Mouse (Mus musculus) forebrain, embryonic 10.5 days (tissue): ENCODE data around the gene Ankrd33. TPM values are rescaled to one million over a fixed set of nuclear protein-coding genes. Genes with fewer than 3 reads are reported as not detected.

Experiments used
- DNase-seq: peaks from one replicate; pipeline ENCODE4 v3.0.0-alpha.2; 2017; ENCODE audit warnings: low spot score; ENCODE audit errors: extremely low spot score
- H3K27ac ChIP-seq: fragments of 300-500 bp; sonication (generic); 2 replicates; pipeline ENCODE4 v1.5.1; 2016; ENCODE audit warnings: mild to moderate bottlenecking
- H3K27me3 ChIP-seq: fragments of 300-500 bp; sonication (generic); 2 replicates; pipeline ENCODE4 v1.6.1; 2016; ENCODE audit warnings: mild to moderate bottlenecking; ENCODE audit not compliant: poor library complexity, severe bottlenecking
- H3K36me3 ChIP-seq: fragments of 300-500 bp; sonication (generic); replicated peaks from 2 replicates; pipeline ENCODE4 v1.6.1; 2016; ENCODE audit warnings: mild to moderate bottlenecking, moderate library complexity
- H3K4me1 ChIP-seq: fragments of 300-500 bp; sonication (generic); 2 replicates; pipeline ENCODE4 v1.6.1; 2016
- H3K4me3 ChIP-seq: fragments of 300-500 bp; sonication (generic); 2 replicates; pipeline ENCODE4 v1.5.1; 2016; ENCODE audit warnings: mild to moderate bottlenecking, moderate library complexity
- H3K9me3 ChIP-seq: fragments of 300-500 bp; sonication (generic); 2 replicates; pipeline ENCODE4 v1.6.1; 2016; ENCODE audit warnings: mild to moderate bottlenecking, moderate library complexity
- WGBS: fragments of 180-500 bp; shearing (Covaris S2); methylation state at CpG from one replicate; pipeline ENCODE4 v1.1.7; 2016; 5-methylcytosine and 5-hydroxymethylcytosine counted together
- polyA plus RNA-seq: library from polyadenylated mRNA; unstranded; fragments of >200 nt; fragmentation: Nextera tagmentation; extraction: Ambion mirVana; gene quantifications from 2 replicates; pipeline ENCODE4 v1.2.1, GENCODE M21; 2016

Ankrd33 gene
- not detected in 2 replicates for polyA plus RNA-seq

- Histone ChIP-seq H3K36me3 (no peaks in the 10 kb centered on the region), H3K4me1 (peaks cover 16% of the 10 kb centered on the region), H3K27ac (no peak within 1 kb of the TSS), H3K9me3 (peaks cover 3% of the 10 kb centered on the region; the same call in 1 of the 2 replicates), H3K4me3 (no peak within 1 kb of the TSS), H3K27me3 (peaks cover 19% of the 10 kb centered on the region)
- DNase-seq: no peak
- WGBS: 81% methylated on average over 5 of the region's 5 CpGs
Observed at GRCm38 (mm10) chr15:101115511-101116110, at the start of gene Ankrd33. Gene Ankrd33, plus strand, starts transcription at chr15:101115755.

GRCm38 (mm10) chr15:101066364-101066847 is 49.1 kb upstream of the Ankrd33 start:
- DNase-seq: no peak
- Histone ChIP-seq H3K4me3 (peak overlapping the region; percentile 27), H3K4me1 (peaks cover 98% of the 10 kb centered on the region), H3K27ac (peak overlapping the region; percentile 86), H3K9me3 (no peaks in the 10 kb centered on the region), H3K36me3 (peaks cover 18% of the 10 kb centered on the region; the same call in 1 of the 2 replicates), H3K27me3 (no peaks in the 10 kb centered on the region; the same call in 1 of the 2 replicates)
- 7% methylated on average over 6 of the region's 6 CpGs for WGBS

- H3K27ac ChIP-seq: peak overlapping the region; percentile 86
- H3K4me3 ChIP-seq: peak overlapping the region; percentile 27
- peaks cover 98% of the 10 kb centered on the region for H3K4me1 ChIP-seq
- no peaks in the 10 kb centered on the region for H3K9me3 ChIP-seq
- no peaks in the 10 kb centered on the region; the same call in 1 of the 2 replicates for H3K27me3 ChIP-seq
- peaks cover 18% of the 10 kb centered on the region; the same call in 1 of the 2 replicates for H3K36me3 ChIP-seq
- DNase-seq: peak; percentile 55
- 2% methylated on average over 7 of the region's 9 CpGs for WGBS
Observed at GRCm38 (mm10) chr15:101066920-101067696, 48.4 kb upstream of the Ankrd33 start.

- no peak overlapping the region for H3K4me3 ChIP-seq
- WGBS: 43% methylated on average over 3 of the region's 3 CpGs
- peaks cover 98% of the 10 kb centered on the region for H3K4me1 ChIP-seq
- H3K9me3 ChIP-seq: no peaks in the 10 kb centered on the region
- H3K36me3 ChIP-seq: peaks cover 24% of the 10 kb centered on the region
- H3K27me3 ChIP-seq: no peaks in the 10 kb centered on the region; the same call in 1 of the 2 replicates
- no peak for DNase-seq
- H3K27ac ChIP-seq: peak overlapping the region; percentile 86
Observed at GRCm38 (mm10) chr15:101068029-101068428, 47.5 kb upstream of the Ankrd33 start.

GRCm38 (mm10) chr15:101068671-101069070 is 46.9 kb upstream of the Ankrd33 start:
- Histone ChIP-seq H3K9me3 (no peaks in the 10 kb centered on the region), H3K4me1 (peaks cover 100% of the 10 kb centered on the region), H3K36me3 (peaks cover 28% of the 10 kb centered on the region), H3K27ac (peak overlapping the region; percentile 86; the same call in 1 of the 2 replicates), H3K4me3 (no peak overlapping the region), H3K27me3 (no peaks in the 10 kb centered on the region; the same call in 1 of the 2 replicates)
- 69% methylated on average over 4 of the region's 4 CpGs for WGBS
- DNase-seq: no peak

- no peak overlapping the region for H3K4me3 ChIP-seq
- no peaks in the 10 kb centered on the region for H3K27me3 ChIP-seq
- peaks cover 30% of the 10 kb centered on the region for H3K36me3 ChIP-seq
- 58% methylated on average over 9 of the region's 9 CpGs for WGBS
- H3K4me1 ChIP-seq: peaks cover 100% of the 10 kb centered on the region
- peak overlapping the region; percentile 86 for H3K27ac ChIP-seq
- H3K9me3 ChIP-seq: no peaks in the 10 kb centered on the region
- DNase-seq: no peak
Observed at GRCm38 (mm10) chr15:101069641-101070190, 45.8 kb upstream of the Ankrd33 start.

GRCm38 (mm10) chr15:101070762-101071161 is 44.8 kb upstream of the Ankrd33 start:
- Histone ChIP-seq H3K4me3 (no peak overlapping the region), H3K4me1 (peaks cover 100% of the 10 kb centered on the region)

GRCm38 (mm10) chr15:101072736-101073135 is 42.8 kb upstream of the Ankrd33 start:
- Histone ChIP-seq H3K27me3 (no peaks in the 10 kb centered on the region), H3K36me3 (peaks cover 22% of the 10 kb centered on the region), H3K9me3 (no peaks in the 10 kb centered on the region), H3K27ac (no peak overlapping the region), H3K4me3 (no peak overlapping the region), H3K4me1 (peaks cover 100% of the 10 kb centered on the region)
- no peak for DNase-seq
- 75% methylated on average over 2 of the region's 2 CpGs for WGBS

More at GRCm38 (mm10) chr15:101070762-101071161, 44.8 kb upstream of the Ankrd33 start:
- H3K9me3 ChIP-seq: no peaks in the 10 kb centered on the region
- WGBS: 29% methylated on average over 5 of the region's 5 CpGs
- peak overlapping the region; percentile 77 for H3K27ac ChIP-seq
- DNase-seq: no peak
- no peaks in the 10 kb centered on the region for H3K27me3 ChIP-seq
- peaks cover 25% of the 10 kb centered on the region for H3K36me3 ChIP-seq

GRCm38 (mm10) chr15:101074067-101074466 is 41.5 kb upstream of the Ankrd33 start:
- Histone ChIP-seq H3K27ac (no peak overlapping the region), H3K4me1 (peaks cover 99% of the 10 kb centered on the region), H3K4me3 (no peak overlapping the region), H3K9me3 (no peaks in the 10 kb centered on the region), H3K36me3 (peaks cover 22% of the 10 kb centered on the region), H3K27me3 (no peaks in the 10 kb centered on the region)
- 87% methylated on average over 5 of the region's 5 CpGs for WGBS
- no peak for DNase-seq

GRCm38 (mm10) chr15:101075150-101075549 is 40.4 kb upstream of the Ankrd33 start:
- WGBS: 68% methylated on average over 4 of the region's 4 CpGs
- Histone ChIP-seq H3K27me3 (peaks cover 9% of the 10 kb centered on the region; the same call in 1 of the 2 replicates), H3K4me1 (peaks cover 99% of the 10 kb centered on the region), H3K4me3 (peak overlapping the region; percentile 90), H3K27ac (peak overlapping the region; percentile 99), H3K9me3 (no peaks in the 10 kb centered on the region), H3K36me3 (peaks cover 22% of the 10 kb centered on the region)
- DNase-seq: no peak

- Histone ChIP-seq H3K27ac (peak overlapping the region; percentile 99), H3K9me3 (no peaks in the 10 kb centered on the region), H3K27me3 (peaks cover 14% of the 10 kb centered on the region), H3K4me1 (peaks cover 99% of the 10 kb centered on the region), H3K36me3 (peaks cover 22% of the 10 kb centered on the region), H3K4me3 (peak overlapping the region; percentile 90)
- DNase-seq: no peak
- WGBS: 10% methylated on average over 5 of the region's 5 CpGs
Observed at GRCm38 (mm10) chr15:101075656-101076055, 39.9 kb upstream of the Ankrd33 start.

- H3K4me1 ChIP-seq: peaks cover 99% of the 10 kb centered on the region
- 1% methylated on average over 26 of the region's 26 CpGs for WGBS
- peaks cover 22% of the 10 kb centered on the region for H3K36me3 ChIP-seq
- peaks cover 21% of the 10 kb centered on the region for H3K27me3 ChIP-seq
- H3K4me3 ChIP-seq: peak overlapping the region; percentile 90
- peak; percentile 60 for DNase-seq
- H3K9me3 ChIP-seq: no peaks in the 10 kb centered on the region
- H3K27ac ChIP-seq: peak overlapping the region; percentile 99
Observed at GRCm38 (mm10) chr15:101076071-101077000, 39.2 kb upstream of the Ankrd33 start.
